In the genomic region with DNA sequence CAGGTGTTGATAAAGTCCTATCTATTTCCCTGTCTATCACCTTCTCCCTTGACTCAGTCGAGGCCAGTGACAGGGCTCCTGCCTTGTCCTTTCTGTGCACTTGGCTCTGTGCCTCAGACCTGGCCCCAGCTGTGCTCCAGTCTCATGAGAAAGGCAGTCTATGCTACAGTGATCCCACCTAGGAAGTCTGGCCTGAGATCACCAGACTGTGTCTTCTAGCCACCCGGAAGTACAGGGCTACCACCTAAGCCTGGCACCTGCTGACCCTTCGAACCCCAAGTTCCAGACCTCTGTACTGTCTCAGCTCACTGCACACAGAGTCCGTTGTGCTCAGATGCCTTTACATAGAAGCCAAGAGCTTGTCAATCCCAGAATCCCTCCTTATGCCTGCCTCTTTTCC, we compare ENCODE assay signal across 12 mouse cellular contexts. TPM values are rescaled to one million over a fixed set of nuclear protein-coding genes. Genes with fewer than 3 reads are reported as not detected.
DNase-seq lines count a peak whose midpoint lies in the region; ATAC-seq lines count a peak whose summit lies in the region.
"Had no signal": no experiment of that assay in that cellular context is flagged by ENCODE, and none has a peak within 500 bp of the region (broad histone marks: within the 10 kb centered on the region; RNA-seq: fewer than 3 reads in every experiment).

No protein-coding gene starts in this region.

- WGBS in forebrain, embryonic 15.5 days = 79% methylated on average over 4 of the region's 4 CpGs
- WGBS in forebrain, embryonic 14.5 days = 77% methylated on average over 4 of the region's 4 CpGs
- WGBS in midbrain, embryonic 11.5 days = 84% methylated on average over 4 of the region's 4 CpGs
- 75% methylated on average over 4 of the region's 4 CpGs for WGBS in midbrain, embryonic 10.5 days

- no peaks in the 10 kb centered on the region for H3K9me3 ChIP-seq in forebrain, embryonic 15.5 days
- H3K9me3 ChIP-seq in forebrain, embryonic 14.5 days (replicated peaks; ENCODE audit: control insufficient read depth, low read length) = no peaks in the 10 kb centered on the region
- H3K9me3 ChIP-seq in midbrain, embryonic 11.5 days (ENCODE audit: control insufficient read depth, low read length) = no peaks in the 10 kb centered on the region
- H3K9me3 ChIP-seq in midbrain, embryonic 10.5 days (replicated peaks) = no peaks in the 10 kb centered on the region
- H3K9me3 ChIP-seq: heart, embryonic 10.5 days had no signal

- no peaks in the 10 kb centered on the region for H3K36me3 ChIP-seq in forebrain, embryonic 15.5 days
- H3K36me3 ChIP-seq in forebrain, embryonic 14.5 days (ENCODE audit: control insufficient read depth, insufficient read depth, low read length) = no peaks in the 10 kb centered on the region
- H3K36me3 ChIP-seq in midbrain, embryonic 11.5 days (ENCODE audit: control insufficient read depth, insufficient read depth, low read length) = no peaks in the 10 kb centered on the region
- no peaks in the 10 kb centered on the region for H3K36me3 ChIP-seq in midbrain, embryonic 10.5 days
- H3K36me3 ChIP-seq: heart, embryonic 10.5 days had no signal

- H3K4me2 ChIP-seq in forebrain, embryonic 15.5 days (replicated peaks) = no peak overlapping the region
- no peak overlapping the region for H3K4me2 ChIP-seq in forebrain, embryonic 14.5 days (ENCODE audit: low read length)
- H3K4me2 ChIP-seq in midbrain, embryonic 11.5 days = no peak overlapping the region

- ATAC-seq in forebrain, embryonic 15.5 days (replicated peaks) = peak; percentile 33; the same call in 1 of the 2 replicates
- ATAC-seq in forebrain, embryonic 14.5 days = no peak
- 0 out of 2 replicates have a peak, but pooled peaks have one; percentile 28 for ATAC-seq in midbrain, embryonic 11.5 days (ENCODE audit: low FRiP score)

- H3K4me1 ChIP-seq in forebrain, embryonic 15.5 days = no peaks in the 10 kb centered on the region
- no peaks in the 10 kb centered on the region for H3K4me1 ChIP-seq in forebrain, embryonic 14.5 days (ENCODE audit: control insufficient read depth, insufficient read depth, low read length)
- no peaks in the 10 kb centered on the region for H3K4me1 ChIP-seq in midbrain, embryonic 11.5 days (ENCODE audit: control insufficient read depth, insufficient read depth, low read length)
- H3K4me1 ChIP-seq in midbrain, embryonic 10.5 days = no peaks in the 10 kb centered on the region
- H3K4me1 ChIP-seq: heart, embryonic 10.5 days had no signal

- DNase-seq in forebrain, embryonic 14.5 days (ENCODE audit: low spot score) = no peak
- no peak for DNase-seq in midbrain, embryonic 11.5 days (ENCODE audit: low spot score, missing footprints)
- DNase-seq in midbrain, embryonic 10.5 days (ENCODE audit: low spot score) = no peak
- peak; percentile 51 for DNase-seq in kidney, adult 9 months
- DNase-seq in kidney, postnatal 4 days = peak; percentile 13 to 35
- DNase-seq in yolk sac, embryonic 10.5 days (ENCODE audit: low spot score) = no peak
- no peak for DNase-seq in urinary bladder, postnatal 4 days (ENCODE audit: low spot score in 2 of 2)
- DNase-seq: gastrocnemius, postnatal 25 days; thymus, adult 18-20 months had no signal

- no peak overlapping the region for H3K4me3 ChIP-seq in forebrain, embryonic 15.5 days
- H3K4me3 ChIP-seq in forebrain, embryonic 14.5 days (ENCODE audit: low read depth, low read length) = no peak overlapping the region
- H3K4me3 ChIP-seq in midbrain, embryonic 11.5 days (ENCODE audit: low read depth, low read length) = no peak overlapping the region
- no peak overlapping the region for H3K4me3 ChIP-seq in midbrain, embryonic 10.5 days
- H3K4me3 ChIP-seq: heart, embryonic 10.5 days had no signal

- H3K9ac ChIP-seq in forebrain, embryonic 15.5 days (replicated peaks) = no peak overlapping the region
- no peak overlapping the region for H3K9ac ChIP-seq in forebrain, embryonic 14.5 days (ENCODE audit: low read length)
- no peak overlapping the region for H3K9ac ChIP-seq in midbrain, embryonic 11.5 days (ENCODE audit: low read length)

- H3K27me3 ChIP-seq in forebrain, embryonic 15.5 days = no peaks in the 10 kb centered on the region
- H3K27me3 ChIP-seq in forebrain, embryonic 14.5 days (replicated peaks; ENCODE audit: control insufficient read depth, insufficient read depth, low read length) = no peaks in the 10 kb centered on the region
- peaks cover 3% of the 10 kb centered on the region; the same call in 1 of the 2 replicates for H3K27me3 ChIP-seq in midbrain, embryonic 11.5 days (ENCODE audit: control insufficient read depth, insufficient read depth, low read length)
- H3K27me3 ChIP-seq in midbrain, embryonic 10.5 days (ENCODE audit: low read depth, poor library complexity, severe bottlenecking) = peaks cover 53% of the 10 kb centered on the region
- H3K27me3 ChIP-seq: CH12.LX had no signal

- H3K27ac ChIP-seq in forebrain, embryonic 15.5 days (replicated peaks) = no peak overlapping the region
- H3K27ac ChIP-seq in forebrain, embryonic 14.5 days (ENCODE audit: low read depth, low read length) = no peak overlapping the region
- no peak overlapping the region for H3K27ac ChIP-seq in midbrain, embryonic 11.5 days (ENCODE audit: low read depth, low read length)
- H3K27ac ChIP-seq in midbrain, embryonic 10.5 days (replicated peaks) = no peak overlapping the region
- H3K27ac ChIP-seq: heart, embryonic 10.5 days had no signal

RNA-seq across cellular contexts. Expression of a gene that starts 26.1 kb away (rescaled TPM):
- 65.5 and 69.8 TPM in 2 replicates for polyA plus RNA-seq in forebrain, embryonic 15.5 days (2015; fragmentation: Nextera tagmentation; extraction: Ambion mirVana)
- 79.9 and 88.5 TPM in 2 replicates for polyA plus RNA-seq in forebrain, embryonic 14.5 days (2014; fragmentation: Nextera tagmentation; extraction: Ambion mirVana)
- 42.0 and 47.3 TPM in 2 replicates for polyA plus RNA-seq in midbrain, embryonic 11.5 days (2014; fragmentation: Nextera tagmentation; extraction: Ambion mirVana)
- polyA plus RNA-seq in midbrain, embryonic 10.5 days (2016; fragmentation: Nextera tagmentation; extraction: Ambion mirVana) = 34.2 and 41.7 TPM in 2 replicates

RNA-seq across cellular contexts. Expression of a gene that starts 46.0 kb away (rescaled TPM):
- 24.2 and 25.5 TPM in 2 replicates for polyA plus RNA-seq in forebrain, embryonic 15.5 days (2015; fragmentation: Nextera tagmentation; extraction: Ambion mirVana)
- polyA plus RNA-seq in forebrain, embryonic 14.5 days (2014; fragmentation: Nextera tagmentation; extraction: Ambion mirVana) = 28.6 and 31.3 TPM in 2 replicates
- 24.2 and 24.9 TPM in 2 replicates for polyA plus RNA-seq in midbrain, embryonic 11.5 days (2014; fragmentation: Nextera tagmentation; extraction: Ambion mirVana)
- polyA plus RNA-seq in midbrain, embryonic 10.5 days (2016; fragmentation: Nextera tagmentation; extraction: Ambion mirVana) = 19.8 and 20.5 TPM in 2 replicates

RNA-seq across cellular contexts. Expression of a gene that starts 53.4 kb away (rescaled TPM):
- 249 and 255 TPM in 2 replicates for polyA plus RNA-seq in forebrain, embryonic 15.5 days (2015; fragmentation: Nextera tagmentation; extraction: Ambion mirVana)
- 188 and 228 TPM in 2 replicates for polyA plus RNA-seq in forebrain, embryonic 14.5 days (2014; fragmentation: Nextera tagmentation; extraction: Ambion mirVana)
- 100 and 103 TPM in 2 replicates for polyA plus RNA-seq in midbrain, embryonic 11.5 days (2014; fragmentation: Nextera tagmentation; extraction: Ambion mirVana)
- 112 and 134 TPM in 2 replicates for polyA plus RNA-seq in midbrain, embryonic 10.5 days (2016; fragmentation: Nextera tagmentation; extraction: Ambion mirVana)

Comparison
In these comparisons a context has a peak if more than half of its experiments do, and no peak if none do; other contexts are left out.
1. DNase-seq: peak in kidney, adult 9 months (single experiment) and kidney, postnatal 4 days (2 of 2); none in forebrain, embryonic 14.5 days (single experiment), midbrain, embryonic 11.5 days (single experiment), midbrain, embryonic 10.5 days (single experiment), yolk sac, embryonic 10.5 days (single experiment) and urinary bladder, postnatal 4 days (0 of 2).